8 mouse cellular contexts compared by ENCODE assay signal in genomic region chr15:96283920-96284431, GRCm38 (mm10). TPM values are rescaled to one million over a fixed set of nuclear protein-coding genes. Genes with fewer than 3 reads are reported as not detected.
DNase-seq lines count a peak whose midpoint lies in the region; ATAC-seq lines count a peak whose summit lies in the region.

No protein-coding gene starts in this region.

- H3K4me3 ChIP-seq in forebrain, embryonic 11.5 days (ENCODE audit: low read depth, low read length) = peak overlapping the region; percentile 95
- peak overlapping the region; percentile 96 for H3K4me3 ChIP-seq in hindbrain, embryonic 11.5 days (ENCODE audit: low read depth, low read length)
- peak overlapping the region; percentile 93 for H3K4me3 ChIP-seq in megakaryocyte, embryonic 14.5 days (replicated peaks)

- peaks cover 5% of the 10 kb centered on the region; the same call in 1 of the 2 replicates for H3K36me3 ChIP-seq in forebrain, embryonic 11.5 days (ENCODE audit: control insufficient read depth, insufficient read depth, low read length)
- peaks cover 3% of the 10 kb centered on the region; the same call in 1 of the 2 replicates for H3K36me3 ChIP-seq in hindbrain, embryonic 11.5 days (ENCODE audit: control insufficient read depth, insufficient read depth, low read length)
- peaks cover 43% of the 10 kb centered on the region for H3K36me3 ChIP-seq in megakaryocyte, embryonic 14.5 days (replicated peaks; ENCODE audit: low read length)

- H3K4me1 ChIP-seq in forebrain, embryonic 11.5 days (replicated peaks; ENCODE audit: control insufficient read depth, insufficient read depth, low read length) = no peaks in the 10 kb centered on the region; the same call in 1 of the 2 replicates
- H3K4me1 ChIP-seq in hindbrain, embryonic 11.5 days (replicated peaks; ENCODE audit: control insufficient read depth, insufficient read depth, low read length) = no peaks in the 10 kb centered on the region
- H3K4me1 ChIP-seq in megakaryocyte, embryonic 14.5 days = peaks cover 50% of the 10 kb centered on the region

- H3K9ac ChIP-seq in forebrain, embryonic 11.5 days (ENCODE audit: low read length) = peak overlapping the region; percentile 100
- peak overlapping the region; percentile 100 for H3K9ac ChIP-seq in hindbrain, embryonic 11.5 days (ENCODE audit: low read depth, low read length)

- no peaks in the 10 kb centered on the region for H3K9me3 ChIP-seq in forebrain, embryonic 11.5 days (ENCODE audit: control insufficient read depth, low read length)
- H3K9me3 ChIP-seq in hindbrain, embryonic 11.5 days (ENCODE audit: control insufficient read depth, low read length) = no peaks in the 10 kb centered on the region; the same call in 1 of the 2 replicates
- peaks cover 3% of the 10 kb centered on the region; the same call in 1 of the 2 replicates for H3K9me3 ChIP-seq in megakaryocyte, embryonic 14.5 days

- peak overlapping the region; percentile 47; the same call in 1 of the 2 replicates for H3K27ac ChIP-seq in forebrain, embryonic 11.5 days (ENCODE audit: low read depth, low read length)
- H3K27ac ChIP-seq in hindbrain, embryonic 11.5 days (ENCODE audit: low read depth, low read length) = peak overlapping the region; percentile 100

- DNase-seq in adrenal gland, adult (ENCODE audit: inconsistent age in 2 of 2, low spot score in 1 of 2) = peak; percentile 32 to 76
- DNase-seq in adrenal gland, postnatal 25 days = no peak
- DNase-seq in brain, adult 2 months (ENCODE audit: low read depth, low spot score) = peak; percentile 71
- no peak for DNase-seq in forebrain, embryonic 11.5 days (ENCODE audit: low spot score)
- DNase-seq in hindbrain, embryonic 11.5 days (ENCODE audit: low spot score) = peak; percentile 57
- peak; percentile 18 to 24 for DNase-seq in left cerebral cortex, adult 9 months (ENCODE audit: low spot score in 2 of 2)
- peak; percentile 33 for DNase-seq in spleen, adult 12 weeks (ENCODE audit: low spot score)

- H3K27me3 ChIP-seq in forebrain, embryonic 11.5 days (ENCODE audit: control insufficient read depth, insufficient read depth, low read length) = no peaks in the 10 kb centered on the region
- no peaks in the 10 kb centered on the region for H3K27me3 ChIP-seq in hindbrain, embryonic 11.5 days (ENCODE audit: control insufficient read depth, insufficient read depth, low read length)
- no peaks in the 10 kb centered on the region for H3K27me3 ChIP-seq in megakaryocyte, embryonic 14.5 days (replicated peaks)

- no peak for ATAC-seq in forebrain, embryonic 11.5 days (replicated peaks; ENCODE audit: low FRiP score)
- ATAC-seq in hindbrain, embryonic 11.5 days (ENCODE audit: low FRiP score) = no peak

- 12% methylated on average over 11 of the region's 11 CpGs for WGBS in forebrain, embryonic 11.5 days
- 12% methylated on average over 11 of the region's 11 CpGs for WGBS in hindbrain, embryonic 11.5 days

- H3K4me2 ChIP-seq in forebrain, embryonic 11.5 days (ENCODE audit: low read depth, low read length, severe bottlenecking) = peak overlapping the region; percentile 71
- peak overlapping the region; percentile 45 for H3K4me2 ChIP-seq in hindbrain, embryonic 11.5 days (replicated peaks; ENCODE audit: low read depth, low read length)

RNA-seq across cellular contexts. Expression of gene Arid2, which starts 3.3 kb away (rescaled TPM):
- total RNA-seq in adrenal gland, postnatal 25 days (2021) = 37.9 and 51.1 TPM in 2 replicates
- polyA plus RNA-seq in forebrain, embryonic 11.5 days (2014; fragmentation: Nextera tagmentation; extraction: Ambion mirVana) = 42.4 and 47.4 TPM in 2 replicates
- polyA plus RNA-seq in hindbrain, embryonic 11.5 days (2014; fragmentation: Nextera tagmentation; extraction: Ambion mirVana) = 37.0 and 39.0 TPM in 2 replicates
- polyA plus RNA-seq in megakaryocyte, embryonic 14.5 days (2012; ENCODE audit: insufficient read depth, low replicate concordance) = 4.4 and 5.9 TPM in 2 replicates

Comparison
In these comparisons a context has a peak if more than half of its experiments do, and no peak if none do; other contexts are left out.
1. DNase-seq: peak in adrenal gland, adult (2 of 2), brain, adult 2 months (single experiment), hindbrain, embryonic 11.5 days (single experiment), left cerebral cortex, adult 9 months (2 of 2) and spleen, adult 12 weeks (single experiment); none in adrenal gland, postnatal 25 days (single experiment) and forebrain, embryonic 11.5 days (single experiment).
2. Peak in every context shown above with its lines, with median percentiles within 50 percentile points of each other: H3K4me3 ChIP-seq.